Mouse (Mus musculus): Measurements from ENCODE around the gene Gna11.

- TF ChIP-seq CTCF (IDR thresholded peaks at IDR 0.05; ENCODE audit: control insufficient read depth, insufficient read depth, insufficient replicate concordance, low read depth, low read length): no peak
- TF ChIP-seq POLR2A (IDR thresholded peaks at IDR 0.05; ENCODE audit: control insufficient read depth, low read depth, low read length): no peak
Observed at GRCm38 (mm10) chr10:81534826-81535225, 10.2 kb downstream of the Gna11 start.
